Mouse (Mus musculus): Measurements from ENCODE around the gene Rhox3a. TPM values are rescaled to one million over a fixed set of nuclear protein-coding genes. Genes with fewer than 3 reads are reported as not detected.
"Not testable (repeated sequence)": the region's sequence is repeated elsewhere in the genome, so short reads cannot be mapped to it uniquely, and the experiment has no call there.

Gene Rhox3a
- not detected for total RNA-seq (2021)

- intact Hi-C loops (cut with DNase I); DNase-seq: not testable (repeated sequence)
Measured at GRCm38 (mm10) chrX:37249619-37250018, at the start of gene Rhox3a. Rhox3a (plus strand) TSS chrX:37249919.

- DNase-seq = no peak
- intact Hi-C loops (cut with DNase I) = no loop called here
Measured at GRCm38 (mm10) chrX:37210941-37211340, 38.8 kb upstream of the Rhox3a start, which contains the start of gene Gm9. Gm9 (minus strand) TSS chrX:37211041.

- intact Hi-C loops (cut with DNase I); DNase-seq: not testable (repeated sequence)
Measured at GRCm38 (mm10) chrX:37222158-37222557, 27.6 kb upstream of the Rhox3a start, which contains the start of gene Rhox1. Rhox1 (minus strand) TSS chrX:37222258.

- intact Hi-C loops (cut with DNase I); DNase-seq: not testable (repeated sequence)
Measured at GRCm38 (mm10) chrX:37244676-37245075, 5.0 kb upstream of the Rhox3a start, which contains the start of gene Rhox2a. Rhox2a (plus strand) TSS chrX:37244976.

- DNase-seq; intact Hi-C loops (cut with DNase I): not testable (repeated sequence)
Measured at GRCm38 (mm10) chrX:37265038-37265437, 15.3 kb downstream of the Rhox3a start, which contains the start of gene Rhox4a. Rhox4a (plus strand) TSS chrX:37265338.

Other genes with a start within 250 kb of the Rhox3a start
- gene Sowahd, start 201.1 kb upstream of the Rhox3a start, total RNA-seq (2021) = not detected
- 100 to 1,000 TPM; 303 to 327 TPM for gene Rpl39, start 164.5 kb upstream of the Rhox3a start, total RNA-seq (2021)
- 1 to 10 TPM; 7.9 to 8.0 TPM for gene Upf3b, start 139.6 kb upstream of the Rhox3a start, total RNA-seq (2021)
- 1 to 10 TPM; 9.2 to 9.9 TPM for gene Nkap, start 123.1 kb upstream of the Rhox3a start, total RNA-seq (2021)
- gene Akap14, start 81.1 kb upstream of the Rhox3a start, total RNA-seq (2021) = not detected
- gene Ndufa1, start 58.8 kb upstream of the Rhox3a start, total RNA-seq (2021) = 100 to 1,000 TPM; 905 to 914 TPM
- gene Rnf113a1, start 58.7 kb upstream of the Rhox3a start, total RNA-seq (2021) = 1 to 10 TPM; 2.1 to 2.6 TPM
- not detected for gene Gm9, start 38.9 kb upstream of the Rhox3a start, total RNA-seq (2021)
- gene Rhox1, start 27.7 kb upstream of the Rhox3a start, total RNA-seq (2021) = not detected
- gene Rhox2a, start 4.9 kb upstream of the Rhox3a start, total RNA-seq (2021) = not detected
- gene Rhox4a, start 15.4 kb downstream of the Rhox3a start, total RNA-seq (2021) = not detected
- not detected for gene Rhox3a2, start 130.1 kb downstream of the Rhox3a start, total RNA-seq (2021)
- not detected for gene Rhox4a2, start 140.9 kb downstream of the Rhox3a start, total RNA-seq (2021)
- gene Rhox2b, start 162.1 kb downstream of the Rhox3a start, total RNA-seq (2021) = not detected
- gene Rhox4b, start 182.6 kb downstream of the Rhox3a start, total RNA-seq (2021) = not detected
- gene Rhox2c, start 203.8 kb downstream of the Rhox3a start, total RNA-seq (2021) = not detected
- gene Rhox3c, start 208.7 kb downstream of the Rhox3a start, total RNA-seq (2021) = not detected
- not detected for gene Rhox4c, start 230.4 kb downstream of the Rhox3a start, total RNA-seq (2021)
- not detected for gene Rhox2d, start 243.5 kb downstream of the Rhox3a start, total RNA-seq (2021)